Mouse (Mus musculus): ENCODE results near the gene Wnk4.
A peak's percentile ranks its signal among the peaks of the same experiment; 100 is the strongest.
"Not testable (repeated sequence)": the region's sequence is repeated elsewhere in the genome, so short reads cannot be mapped to it uniquely, and the experiment has no call there.

The Wnk4 gene

DNA sequence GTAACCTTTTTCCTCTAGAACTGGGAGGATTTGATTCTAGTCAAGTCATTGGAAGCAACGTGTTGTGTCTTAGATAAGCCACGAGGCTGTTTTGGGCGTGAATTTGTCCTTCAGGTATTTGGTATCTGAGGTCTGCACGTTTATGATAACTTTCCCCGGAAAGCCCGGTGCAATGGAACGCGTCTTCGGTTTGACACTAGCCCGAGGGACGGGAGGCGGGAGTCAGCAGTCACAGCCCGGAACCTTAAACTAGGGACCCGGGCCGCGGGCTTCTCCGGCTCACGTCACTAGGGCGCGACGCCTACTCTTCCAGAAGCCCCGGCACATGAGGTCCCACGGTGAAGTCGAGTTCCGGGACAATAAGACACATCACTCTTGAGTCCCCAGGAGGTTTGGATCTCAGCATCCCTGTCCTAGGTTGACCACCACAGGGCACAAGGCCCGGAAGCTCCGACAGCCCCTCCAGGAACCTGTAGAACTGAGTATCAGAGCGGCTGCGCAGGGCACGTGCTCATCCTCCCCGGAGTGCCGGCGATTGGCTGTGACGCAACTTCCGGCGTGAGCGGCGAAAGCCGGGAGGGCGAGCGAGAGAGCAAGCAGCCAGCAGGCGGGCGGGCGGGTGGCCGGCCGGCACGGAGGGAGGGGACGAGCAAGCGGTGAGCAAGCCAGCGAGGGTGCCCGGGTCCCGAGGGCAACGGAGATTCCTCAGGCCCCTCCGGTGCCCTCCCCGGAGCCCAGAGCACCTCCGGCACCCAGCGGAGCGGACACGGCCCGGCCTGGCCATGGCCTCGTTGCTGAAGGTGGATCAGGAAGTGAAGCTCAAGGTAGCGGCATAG lies 55.5 kb downstream of the Wnk4 start, which contains the start of gene Psme3:
Gene Psme3 (plus strand): TSS at position 549 of the 836 bp plus-strand sequence.
- DNase-seq (ENCODE audit: low spot score in 2 of 2): peak; percentile 89

DNA sequence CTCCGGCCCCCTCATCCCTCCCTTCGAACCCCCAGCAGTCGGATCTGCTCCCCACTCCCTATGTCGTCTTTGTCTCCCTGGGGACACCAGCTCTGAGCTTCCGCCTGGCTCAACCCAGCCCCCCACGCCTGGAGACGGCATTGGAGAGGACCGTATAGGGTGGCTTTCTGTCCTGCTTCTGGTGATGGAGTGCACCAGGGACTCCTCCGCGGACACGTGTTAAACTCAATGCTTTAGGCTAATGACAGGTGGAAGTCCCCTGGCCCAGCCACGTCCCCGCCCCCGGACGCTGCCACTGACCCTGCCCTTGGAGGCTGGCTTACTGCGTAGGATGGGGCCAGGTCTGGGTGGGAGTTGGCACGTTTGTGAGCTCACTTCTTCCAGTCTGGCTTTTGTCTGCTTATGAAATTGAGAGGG lies 56.1 kb downstream of the Wnk4 start:
- DNase-seq (ENCODE audit: low spot score in 2 of 2): no peak

DNA sequence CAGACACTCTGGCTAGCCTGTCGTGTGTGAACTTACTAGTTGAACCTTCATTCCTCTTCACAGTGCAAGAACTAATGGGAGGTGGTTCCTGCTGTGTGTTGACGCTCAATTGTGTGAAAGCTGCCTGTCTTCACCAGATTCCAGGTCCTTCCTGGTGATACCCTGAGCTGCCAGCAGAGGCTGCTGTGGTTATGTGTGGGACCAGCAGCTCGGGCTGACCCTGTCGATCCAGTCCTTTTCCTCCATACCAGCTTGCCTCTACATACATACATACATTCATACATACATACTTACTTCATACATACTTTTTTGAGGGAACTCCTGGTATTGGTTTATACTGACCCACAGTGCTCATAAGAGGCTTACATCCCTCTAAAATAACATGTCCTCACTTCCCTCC lies 63.2 kb downstream of the Wnk4 start:
- DNase-seq (ENCODE audit: low spot score in 2 of 2): peak; percentile 54 to 58

DNA sequence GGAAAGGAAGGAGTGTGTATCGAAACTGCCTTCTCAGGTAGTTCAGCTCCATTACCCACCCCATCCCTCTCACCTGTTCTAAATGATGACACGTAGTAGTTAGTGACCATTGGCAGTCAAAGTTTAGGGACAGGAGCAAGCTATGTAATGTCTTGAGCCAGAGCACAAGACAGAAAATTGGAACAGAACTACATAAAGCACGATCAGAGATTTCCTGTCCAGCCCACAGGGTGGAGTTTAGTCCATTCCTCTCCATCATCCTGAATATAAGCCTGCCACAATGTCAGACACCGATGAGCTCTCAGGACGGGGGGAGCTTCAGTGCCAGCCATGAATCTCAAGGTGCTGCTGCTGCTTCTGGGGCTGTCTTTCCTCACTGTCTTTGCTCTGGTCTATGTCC lies 64.4 kb downstream of the Wnk4 start, which contains the start of gene Aoc2:
Gene Aoc2 (plus strand): TSS at position 301 of the 400 bp plus-strand sequence.
- no peak for DNase-seq (ENCODE audit: low spot score in 2 of 2)

DNA sequence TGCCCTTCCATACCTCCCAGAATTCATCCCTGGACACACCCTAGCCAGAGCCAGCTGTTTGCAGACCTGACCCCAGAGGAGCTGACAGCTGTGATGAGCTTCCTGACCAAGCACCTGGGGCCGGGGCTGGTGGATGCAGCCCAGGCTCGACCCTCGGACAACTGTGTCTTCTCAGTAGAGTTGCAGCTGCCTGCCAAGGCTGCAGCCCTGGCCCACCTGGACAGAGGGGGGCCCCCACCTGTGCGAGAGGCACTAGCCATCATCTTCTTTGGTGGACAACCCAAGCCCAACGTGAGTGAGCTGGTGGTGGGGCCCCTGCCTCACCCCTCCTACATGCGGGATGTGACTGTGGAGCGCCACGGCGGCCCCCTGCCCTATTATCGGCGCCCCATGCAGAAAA lies 64.8 kb downstream of the Wnk4 start:
- DNase-seq (ENCODE audit: low spot score in 2 of 2): not testable (repeated sequence)

DNA sequence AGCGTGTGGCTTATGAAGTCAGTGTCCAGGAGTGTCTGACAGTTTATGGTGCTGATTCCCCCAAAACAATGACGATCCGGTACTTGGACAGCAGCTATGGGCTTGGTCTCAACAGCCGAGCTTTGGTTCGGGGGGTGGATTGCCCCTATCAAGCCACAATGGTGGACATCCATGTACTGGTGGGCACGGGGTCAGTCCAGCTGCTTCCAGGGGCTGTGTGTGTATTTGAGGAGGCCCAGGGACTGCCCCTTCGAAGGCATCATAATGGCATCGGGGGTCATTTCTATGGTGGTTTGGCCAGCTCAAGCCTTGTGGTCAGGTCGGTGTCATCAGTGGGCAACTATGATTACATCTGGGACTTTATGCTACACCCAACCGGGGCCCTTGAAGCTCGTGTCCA lies 65.8 kb downstream of the Wnk4 start:
- no peak for DNase-seq (ENCODE audit: low spot score in 2 of 2)

All from frontal cortex, postnatal 25 days (tissue).